Comparison of ENCODE assay signal across 16 mouse cellular contexts in genomic region chr9:71582771-71583170, GRCm38 (mm10).
"Had no signal": no experiment of that assay in that cellular context is flagged by ENCODE, and none has a peak within 500 bp of the region (broad histone marks: within the 10 kb centered on the region; RNA-seq: fewer than 3 reads in every experiment).

No protein-coding gene starts in this region.

- ATAC-seq: liver, embryonic 12.5 days; midbrain, embryonic 16.5 days had no signal

- H3K9ac ChIP-seq: limb, embryonic 15.5 days; liver, embryonic 12.5 days; lung, embryonic 14.5 days; neural tube, embryonic 13.5 days had no signal

- H3K27ac ChIP-seq: limb, embryonic 15.5 days; liver, embryonic 12.5 days; midbrain, embryonic 10.5 days; neural tube, embryonic 13.5 days had no signal

- H3K9me3 ChIP-seq: liver, embryonic 12.5 days had no signal

- H3K27me3 ChIP-seq: limb, embryonic 15.5 days; liver, embryonic 12.5 days; neural tube, embryonic 13.5 days had no signal

- DNase-seq: kidney, postnatal 36 days; layer of hippocampus, adult 9-11 months; layer of hippocampus, postnatal 36 days; lung, embryonic 14.5 days; lung, postnatal 10 days; lung, postnatal 4 days; retina, postnatal 1 day; right cerebral cortex, postnatal 4 days; spleen, adult 18-20 months; thymus, adult 18-20 months; thymus, postnatal 14 days had no signal

- H3K36me3 ChIP-seq: limb, embryonic 15.5 days; liver, embryonic 12.5 days; midbrain, embryonic 10.5 days; neural tube, embryonic 13.5 days had no signal

- H3K4me3 ChIP-seq: limb, embryonic 15.5 days; liver, embryonic 12.5 days; midbrain, embryonic 10.5 days; neural tube, embryonic 13.5 days had no signal

- H3K4me1 ChIP-seq: liver, embryonic 12.5 days; neural tube, embryonic 13.5 days had no signal

- H3K4me2 ChIP-seq: limb, embryonic 15.5 days; liver, embryonic 12.5 days; lung, embryonic 14.5 days; neural tube, embryonic 13.5 days had no signal
